Mouse (Mus musculus): Measurements from ENCODE around the gene Rexo4. TPM values are rescaled to one million over a fixed set of nuclear protein-coding genes. Genes with fewer than 3 reads are reported as not detected.

Rexo4 gene
- polyA plus RNA-seq (2014; fragmentation: Illumina TruSeq; extraction: RNeasy Lipid Tissue Mini Kit (QIAGEN cat#74804); ENCODE audit: low read depth, low replicate concordance): 47.0 TPM

DNA sequence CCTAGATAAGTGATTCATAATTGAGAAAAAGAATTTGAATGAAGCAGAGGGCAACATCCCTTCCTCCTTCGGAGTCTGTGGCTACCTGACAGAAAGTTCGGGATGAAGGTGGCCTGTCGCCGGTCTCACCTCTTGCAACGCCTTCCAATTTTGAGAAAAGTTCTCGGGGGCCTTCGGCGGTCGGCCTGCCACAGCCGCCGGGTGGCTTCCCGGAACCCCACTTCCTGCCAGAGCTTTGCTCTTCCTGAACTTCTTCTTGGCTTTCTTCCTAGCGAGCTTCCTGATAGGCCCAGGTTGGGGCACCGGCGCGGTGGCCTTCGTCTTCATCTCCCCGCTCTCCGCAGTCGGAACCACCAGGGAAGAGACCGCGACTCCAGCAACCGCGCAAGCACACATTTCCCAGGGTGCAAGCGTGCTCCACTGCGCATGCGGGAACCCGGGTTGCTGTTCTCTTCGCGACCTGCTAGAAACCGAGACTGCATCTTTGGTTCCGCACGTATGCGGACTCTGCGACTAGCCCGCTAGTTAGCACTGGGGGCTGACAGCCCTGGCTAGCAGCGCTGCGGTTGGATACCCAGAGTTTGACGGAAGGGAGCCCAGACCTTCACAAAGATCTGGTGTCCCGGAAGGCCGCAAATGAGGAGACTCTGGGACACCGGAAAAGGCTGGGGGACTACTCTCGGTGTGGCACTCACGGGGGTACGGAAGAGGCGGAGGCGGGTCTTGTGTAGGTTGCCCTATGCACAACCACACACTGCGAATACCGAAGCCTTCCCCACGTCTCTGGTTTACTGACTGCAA is at the start of gene Rexo4:
TSS of gene Rexo4 (minus strand) at position 464 of the 801 bp plus-strand sequence.

DNA sequence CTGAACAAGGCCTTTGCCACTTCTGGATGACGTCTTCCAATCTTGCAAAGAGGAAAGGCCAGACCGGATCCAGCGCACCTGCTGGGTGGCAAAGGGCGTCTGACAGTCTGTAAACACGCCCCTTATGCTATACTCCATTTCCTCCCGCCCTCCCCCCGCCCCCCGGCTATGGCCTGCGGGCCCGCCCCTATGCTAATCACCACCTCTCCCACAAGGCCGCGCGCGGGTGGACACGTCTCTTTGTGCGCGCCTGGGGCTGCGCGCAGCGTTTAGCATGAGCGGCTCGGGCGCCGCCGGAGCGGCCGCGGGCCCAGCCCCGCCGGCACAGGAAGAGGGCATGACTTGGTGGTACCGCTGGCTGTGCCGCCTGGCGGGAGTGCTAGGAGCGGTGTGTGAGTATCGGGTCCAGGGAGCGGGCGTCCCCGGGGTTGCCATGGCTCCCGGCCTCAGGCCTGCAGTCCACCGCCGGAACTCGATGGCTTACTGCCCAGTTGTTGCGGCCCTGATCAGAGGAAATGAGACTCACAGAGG is 45.6 kb upstream of the Rexo4 start, which contains the start of gene Cacfd1:
TSS of gene Cacfd1 (plus strand) at position 213 of the 531 bp plus-strand sequence.

GRCm38 (mm10) chr2:26973116-26973515 is 8.9 kb upstream of the Rexo4 start, which contains the start of gene Adamts13:
TSS of gene Adamts13 (plus strand) at chr2:26973416.

GRCm38 (mm10) chr2:26933304-26934055 is 30.7 kb downstream of the Rexo4 start, which contains the start of the genes Surf4 and Stkld1:
TSS of gene Surf4 (minus strand) at chr2:26933928.
TSS of gene Stkld1 (plus strand) at chr2:26934047.

GRCm38 (mm10) chr2:26915927-26916728 is 48.1 kb downstream of the Rexo4 start, which contains the start of the genes Surf2 and Surf1:
TSS of gene Surf2 (plus strand) at chr2:26916367.
TSS of gene Surf1 (minus strand) at chr2:26916530.

DNA sequence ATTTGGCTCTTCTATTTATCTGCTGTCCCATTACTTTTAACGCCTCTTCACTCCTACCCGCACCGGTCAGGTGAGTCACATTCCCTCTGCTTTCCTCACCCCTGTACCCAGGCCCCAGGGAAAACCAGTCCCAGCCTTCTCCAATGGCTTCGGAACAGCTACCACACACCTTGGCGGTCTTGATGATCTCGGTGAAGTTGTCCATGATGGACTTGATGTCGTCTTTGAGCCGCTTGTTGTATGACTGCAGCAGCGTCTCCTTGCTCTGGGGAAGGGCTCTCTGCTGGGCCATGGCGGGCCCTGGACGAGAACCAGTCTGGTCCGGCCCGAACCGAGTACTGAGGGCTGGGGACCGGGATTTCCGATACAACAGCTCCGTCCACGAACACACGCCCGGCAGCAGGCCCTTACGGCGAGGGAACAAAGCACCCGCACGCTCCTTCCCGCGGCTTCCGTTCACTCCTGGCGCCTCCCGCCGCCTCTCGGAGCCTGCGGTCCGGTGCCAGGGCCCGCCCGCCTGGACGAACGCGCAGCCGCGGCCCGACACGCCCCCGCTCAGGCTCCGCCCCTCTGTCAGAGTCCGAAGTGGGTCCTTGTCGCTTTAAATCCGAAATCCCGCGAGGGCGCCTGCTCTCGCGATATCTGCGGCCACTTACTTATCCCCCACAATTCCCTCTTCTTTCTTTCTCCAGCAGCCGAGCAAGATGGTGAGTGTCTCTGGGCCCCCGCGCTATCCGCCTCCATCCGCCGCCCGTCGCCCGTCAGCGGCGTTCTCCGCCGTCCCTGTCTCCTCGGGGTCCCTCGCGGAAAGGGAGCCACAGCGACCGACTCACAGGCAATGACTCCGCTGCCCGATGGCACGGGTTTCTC is 53.8 kb downstream of the Rexo4 start, which contains the start of the genes Med22 and Rpl7a:
TSS of gene Med22 (minus strand) at position 554 of the 870 bp plus-strand sequence.
TSS of gene Rpl7a (plus strand) at position 641 of the 870 bp plus-strand sequence.

Other genes starting within 250 kb of the Rexo4 start
- gene Abo, start 99.4 kb downstream of the Rexo4 start, polyA plus RNA-seq (2014; fragmentation: Illumina TruSeq; extraction: RNeasy Lipid Tissue Mini Kit (QIAGEN cat#74804); ENCODE audit: low read depth, low replicate concordance): 9.1 TPM
- gene Surf6, start 61.5 kb downstream of the Rexo4 start, polyA plus RNA-seq (2014; fragmentation: Illumina TruSeq; extraction: RNeasy Lipid Tissue Mini Kit (QIAGEN cat#74804); ENCODE audit: low read depth, low replicate concordance): 18.6 TPM
- 45.9 TPM for gene Med22, start 53.7 kb downstream of the Rexo4 start, polyA plus RNA-seq (2014; fragmentation: Illumina TruSeq; extraction: RNeasy Lipid Tissue Mini Kit (QIAGEN cat#74804); ENCODE audit: low read depth, low replicate concordance)
- 1,138 TPM for gene Rpl7a, start 53.6 kb downstream of the Rexo4 start, polyA plus RNA-seq (2014; fragmentation: Illumina TruSeq; extraction: RNeasy Lipid Tissue Mini Kit (QIAGEN cat#74804); ENCODE audit: low read depth, low replicate concordance)
- gene Surf2, start 48.0 kb downstream of the Rexo4 start, polyA plus RNA-seq (2014; fragmentation: Illumina TruSeq; extraction: RNeasy Lipid Tissue Mini Kit (QIAGEN cat#74804); ENCODE audit: low read depth, low replicate concordance): 33.0 TPM
- 83.7 TPM for gene Surf1, start 47.9 kb downstream of the Rexo4 start, polyA plus RNA-seq (2014; fragmentation: Illumina TruSeq; extraction: RNeasy Lipid Tissue Mini Kit (QIAGEN cat#74804); ENCODE audit: low read depth, low replicate concordance)
- gene Surf4, start 30.5 kb downstream of the Rexo4 start, polyA plus RNA-seq (2014; fragmentation: Illumina TruSeq; extraction: RNeasy Lipid Tissue Mini Kit (QIAGEN cat#74804); ENCODE audit: low read depth, low replicate concordance): 188 TPM
- 3.1 TPM for gene Stkld1, start 30.3 kb downstream of the Rexo4 start, polyA plus RNA-seq (2014; fragmentation: Illumina TruSeq; extraction: RNeasy Lipid Tissue Mini Kit (QIAGEN cat#74804); ENCODE audit: low read depth, low replicate concordance)
- not detected for gene Adamts13, start 9.0 kb upstream of the Rexo4 start, polyA plus RNA-seq (2014; fragmentation: Illumina TruSeq; extraction: RNeasy Lipid Tissue Mini Kit (QIAGEN cat#74804); ENCODE audit: low read depth, low replicate concordance)
- gene Cacfd1, start 45.5 kb upstream of the Rexo4 start, polyA plus RNA-seq (2014; fragmentation: Illumina TruSeq; extraction: RNeasy Lipid Tissue Mini Kit (QIAGEN cat#74804); ENCODE audit: low read depth, low replicate concordance): 54.7 TPM
- gene Slc2a6, start 63.6 kb upstream of the Rexo4 start, polyA plus RNA-seq (2014; fragmentation: Illumina TruSeq; extraction: RNeasy Lipid Tissue Mini Kit (QIAGEN cat#74804); ENCODE audit: low read depth, low replicate concordance): 0.91 TPM
- not detected for gene Mymk, start 107.8 kb upstream of the Rexo4 start, polyA plus RNA-seq (2014; fragmentation: Illumina TruSeq; extraction: RNeasy Lipid Tissue Mini Kit (QIAGEN cat#74804); ENCODE audit: low read depth, low replicate concordance)
- gene Adamtsl2, start 115.0 kb upstream of the Rexo4 start, polyA plus RNA-seq (2014; fragmentation: Illumina TruSeq; extraction: RNeasy Lipid Tissue Mini Kit (QIAGEN cat#74804); ENCODE audit: low read depth, low replicate concordance): 4.7 TPM
- gene Fam163b, start 178.1 kb upstream of the Rexo4 start, polyA plus RNA-seq (2014; fragmentation: Illumina TruSeq; extraction: RNeasy Lipid Tissue Mini Kit (QIAGEN cat#74804); ENCODE audit: low read depth, low replicate concordance): 0.12 TPM
- 0.26 TPM for gene Dbh, start 200.8 kb upstream of the Rexo4 start, polyA plus RNA-seq (2014; fragmentation: Illumina TruSeq; extraction: RNeasy Lipid Tissue Mini Kit (QIAGEN cat#74804); ENCODE audit: low read depth, low replicate concordance)